Mouse (Mus musculus): ENCODE measurements around the gene Gkn3. TPM values are rescaled to one million over a fixed set of nuclear protein-coding genes. Genes with fewer than 3 reads are reported as not detected.

Gene Gkn3
- polyA plus RNA-seq, 1 experiment from 2014 or later: 1.4 TPM

- H3K27ac ChIP-seq: no peak overlapping the region
- H3K9me3 ChIP-seq (replicated peaks): no peaks in the 10 kb centered on the region
- no peak overlapping the region for H3K4me2 ChIP-seq
- peaks cover 50% of the 10 kb centered on the region for H3K27me3 ChIP-seq
- H3K36me3 ChIP-seq: no peaks in the 10 kb centered on the region
- no peak overlapping the region for H3K9ac ChIP-seq
- no peak overlapping the region for H3K4me3 ChIP-seq
- no peak for ATAC-seq (replicated peaks; ENCODE audit: insufficient number of reproducible peaks, insufficient read depth, low FRiP score, low read depth)
- peaks cover 28% of the 10 kb centered on the region for H3K4me1 ChIP-seq (replicated peaks)
- WGBS: 3% methylated on average over 5 of the region's 5 CpGs
Observed at GRCm38 (mm10) chr6:87399137-87399536, 10.4 kb upstream of the Gkn3 start.

GRCm38 (mm10) chr6:87394783-87395182 lies 6.0 kb upstream of the Gkn3 start:
- Histone ChIP-seq H3K4me1 (replicated peaks) (peaks cover 16% of the 10 kb centered on the region), H3K36me3 (no peaks in the 10 kb centered on the region), H3K27me3 (peaks cover 63% of the 10 kb centered on the region), H3K9me3 (replicated peaks) (no peaks in the 10 kb centered on the region), H3K9ac (no peak overlapping the region), H3K4me3 (no peak overlapping the region), H3K4me2 (0 out of 2 replicates have a peak overlapping the region, but pooled peaks have one; percentile 17), H3K27ac (no peak overlapping the region)
- ATAC-seq (replicated peaks; ENCODE audit: insufficient number of reproducible peaks, insufficient read depth, low FRiP score, low read depth): no peak
- 73% methylated on average over 9 of the region's 9 CpGs for WGBS

GRCm38 (mm10) chr6:87393466-87394205 lies 4.9 kb upstream of the Gkn3 start:
- peaks cover 10% of the 10 kb centered on the region; the same call in 1 of the 2 replicates for H3K4me1 ChIP-seq (replicated peaks)
- ATAC-seq (replicated peaks; ENCODE audit: insufficient number of reproducible peaks, insufficient read depth, low FRiP score, low read depth): no peak
- no peaks in the 10 kb centered on the region for H3K9me3 ChIP-seq (replicated peaks)
- H3K36me3 ChIP-seq: no peaks in the 10 kb centered on the region
- no peak overlapping the region for H3K9ac ChIP-seq
- WGBS: 66% methylated on average over 8 of the region's 8 CpGs
- H3K27me3 ChIP-seq: peaks cover 66% of the 10 kb centered on the region
- H3K4me2 ChIP-seq: no peak overlapping the region
- H3K4me3 ChIP-seq: no peak overlapping the region
- H3K27ac ChIP-seq: no peak overlapping the region

GRCm38 (mm10) chr6:87389455-87389989 lies 787 bp upstream of the Gkn3 start:
- Histone ChIP-seq H3K36me3 (no peaks in the 10 kb centered on the region), H3K27ac (no peak overlapping the region), H3K4me3 (no peak overlapping the region), H3K9ac (no peak overlapping the region), H3K4me2 (no peak overlapping the region), H3K9me3 (replicated peaks) (no peaks in the 10 kb centered on the region), H3K4me1 (replicated peaks) (peaks cover 10% of the 10 kb centered on the region), H3K27me3 (peaks cover 63% of the 10 kb centered on the region)
- WGBS: 25% methylated on average over 5 of the region's 5 CpGs
- no peak for ATAC-seq (replicated peaks; ENCODE audit: insufficient number of reproducible peaks, insufficient read depth, low FRiP score, low read depth)

- no peak overlapping the region for H3K4me2 ChIP-seq
- no peak overlapping the region for H3K27ac ChIP-seq
- H3K27me3 ChIP-seq: peaks cover 73% of the 10 kb centered on the region
- H3K9me3 ChIP-seq (replicated peaks): no peaks in the 10 kb centered on the region
- 75% methylated on average over 10 of the region's 10 CpGs for WGBS
- no peak for ATAC-seq (replicated peaks; ENCODE audit: insufficient number of reproducible peaks, insufficient read depth, low FRiP score, low read depth)
- no peaks in the 10 kb centered on the region for H3K36me3 ChIP-seq
- H3K4me1 ChIP-seq (replicated peaks): peaks cover 14% of the 10 kb centered on the region
- no peak overlapping the region for H3K9ac ChIP-seq
- no peak overlapping the region for H3K4me3 ChIP-seq
Observed at GRCm38 (mm10) chr6:87386681-87387080, 2.1 kb downstream of the Gkn3 start.

- peaks cover 75% of the 10 kb centered on the region for H3K27me3 ChIP-seq
- H3K4me2 ChIP-seq: no peak overlapping the region
- no peak for ATAC-seq (replicated peaks; ENCODE audit: insufficient number of reproducible peaks, insufficient read depth, low FRiP score, low read depth)
- no peak overlapping the region for H3K4me3 ChIP-seq
- no peaks in the 10 kb centered on the region for H3K9me3 ChIP-seq (replicated peaks)
- WGBS: 9% methylated on average over 7 of the region's 7 CpGs
- H3K4me1 ChIP-seq (replicated peaks): peaks cover 14% of the 10 kb centered on the region
- no peak overlapping the region for H3K9ac ChIP-seq
- H3K27ac ChIP-seq: no peak overlapping the region
- no peaks in the 10 kb centered on the region for H3K36me3 ChIP-seq
Observed at GRCm38 (mm10) chr6:87386203-87386602, 2.5 kb downstream of the Gkn3 start.

- H3K36me3 ChIP-seq: no peaks in the 10 kb centered on the region
- no peaks in the 10 kb centered on the region for H3K9me3 ChIP-seq (replicated peaks)
- peaks cover 81% of the 10 kb centered on the region for H3K27me3 ChIP-seq
- peaks cover 14% of the 10 kb centered on the region for H3K4me1 ChIP-seq (replicated peaks)
- no peak for ATAC-seq (replicated peaks; ENCODE audit: insufficient number of reproducible peaks, insufficient read depth, low FRiP score, low read depth)
- H3K9ac ChIP-seq: no peak overlapping the region
- peak overlapping the region; percentile 56 for H3K4me2 ChIP-seq
- 37% methylated on average over 5 of the region's 6 CpGs for WGBS
- no peak overlapping the region for H3K4me3 ChIP-seq
- no peak overlapping the region for H3K27ac ChIP-seq
Observed at GRCm38 (mm10) chr6:87384761-87385160, 4.0 kb downstream of the Gkn3 start.

GRCm38 (mm10) chr6:87383926-87384691 lies 4.6 kb downstream of the Gkn3 start:
- WGBS: 13% methylated on average over 24 of the region's 24 CpGs
- H3K27me3 ChIP-seq: peaks cover 81% of the 10 kb centered on the region
- ATAC-seq (replicated peaks; ENCODE audit: insufficient number of reproducible peaks, insufficient read depth, low FRiP score, low read depth): no peak
- H3K4me1 ChIP-seq (replicated peaks): peaks cover 14% of the 10 kb centered on the region
- H3K4me2 ChIP-seq: peak overlapping the region; percentile 56
- no peak overlapping the region for H3K27ac ChIP-seq
- no peaks in the 10 kb centered on the region for H3K36me3 ChIP-seq
- H3K9me3 ChIP-seq (replicated peaks): no peaks in the 10 kb centered on the region
- H3K4me3 ChIP-seq: peak overlapping the region; percentile 36
- H3K9ac ChIP-seq: peak overlapping the region; percentile 27; the same call in 1 of the 2 replicates

- no peak for ATAC-seq (replicated peaks; ENCODE audit: insufficient number of reproducible peaks, insufficient read depth, low FRiP score, low read depth)
- Histone ChIP-seq H3K27ac (no peak within 1 kb of the TSS), H3K4me1 (replicated peaks) (no peaks in the 10 kb centered on the region), H3K27me3 (peaks cover 41% of the 10 kb centered on the region), H3K4me2 (no peak within 1 kb of the TSS), H3K36me3 (no peaks in the 10 kb centered on the region), H3K9me3 (replicated peaks) (no peaks in the 10 kb centered on the region), H3K9ac (no peak within 1 kb of the TSS), H3K4me3 (no peak within 1 kb of the TSS)
- 82% methylated on average over 9 of the region's 9 CpGs for WGBS
Observed at GRCm38 (mm10) chr6:87373057-87373456, 15.7 kb downstream of the Gkn3 start, which contains the start of gene Gkn2. Gene Gkn2, plus strand, starts transcription at chr6:87373357.

- no peaks in the 10 kb centered on the region for H3K4me1 ChIP-seq (replicated peaks)
- H3K4me2 ChIP-seq: no peak overlapping the region
- no peak overlapping the region for H3K9ac ChIP-seq
- H3K27me3 ChIP-seq: peaks cover 19% of the 10 kb centered on the region
- no peaks in the 10 kb centered on the region for H3K9me3 ChIP-seq (replicated peaks)
- ATAC-seq (replicated peaks; ENCODE audit: insufficient number of reproducible peaks, insufficient read depth, low FRiP score, low read depth): no peak
- 72% methylated on average over 5 of the region's 5 CpGs for WGBS
- H3K27ac ChIP-seq: no peak overlapping the region
- H3K4me3 ChIP-seq: no peak overlapping the region
- H3K36me3 ChIP-seq: no peaks in the 10 kb centered on the region
Observed at GRCm38 (mm10) chr6:87369223-87369622, 19.5 kb downstream of the Gkn3 start.

- 68% methylated on average over 5 of the region's 5 CpGs for WGBS
Observed at GRCm38 (mm10) chr6:87354441-87354840, 34.3 kb downstream of the Gkn3 start.

More at GRCm38 (mm10) chr6:87354441-87354840, 34.3 kb downstream of the Gkn3 start:
- Histone ChIP-seq H3K27ac (no peak overlapping the region), H3K36me3 (no peaks in the 10 kb centered on the region), H3K9ac (no peak overlapping the region), H3K4me3 (no peak overlapping the region), H3K4me1 (replicated peaks) (no peaks in the 10 kb centered on the region), H3K27me3 (0 out of 2 replicates have a peak, but pooled peaks cover 3% of the 10 kb centered on the region), H3K9me3 (replicated peaks) (no peaks in the 10 kb centered on the region), H3K4me2 (no peak overlapping the region)
- ATAC-seq (replicated peaks; ENCODE audit: insufficient number of reproducible peaks, insufficient read depth, low FRiP score, low read depth): no peak
